Mouse (Mus musculus) hindbrain, embryonic 10.5 days (tissue): ENCODE results near the gene Bpifc. TPM values are rescaled to one million over a fixed set of nuclear protein-coding genes. Genes with fewer than 3 reads are reported as not detected.

ENCODE experiments used
- DNase-seq: peaks from one replicate; pipeline ENCODE4 v3.0.0-alpha.2; 2017; ENCODE audit warnings: low spot score
- H3K27ac ChIP-seq: fragments of 300-500 bp; sonication (generic); 2 replicates; pipeline ENCODE4 v1.5.1; 2016; ENCODE audit warnings: mild to moderate bottlenecking, moderate library complexity
- H3K27me3 ChIP-seq: fragments of 300-500 bp; sonication (generic); 2 replicates; pipeline ENCODE4 v1.6.1; 2016; ENCODE audit warnings: mild to moderate bottlenecking; ENCODE audit not compliant: poor library complexity, insufficient read depth, severe bottlenecking
- H3K36me3 ChIP-seq: fragments of 300-500 bp; sonication (generic); 2 replicates; pipeline ENCODE4 v1.6.1; 2016; ENCODE audit warnings: mild to moderate bottlenecking, moderate library complexity
- H3K4me1 ChIP-seq: fragments of 300-500 bp; sonication (generic); replicated peaks from 2 replicates; pipeline ENCODE4 v1.6.1; 2016; ENCODE audit warnings: mild to moderate bottlenecking
- H3K4me3 ChIP-seq: fragments of 300-500 bp; sonication (generic); 2 replicates; pipeline ENCODE4 v1.5.1; 2016; ENCODE audit warnings: mild to moderate bottlenecking, moderate library complexity
- H3K9me3 ChIP-seq: fragments of 300-500 bp; sonication (generic); 2 replicates; pipeline ENCODE4 v1.6.1; 2016; ENCODE audit warnings: mild to moderate bottlenecking, moderate library complexity
- WGBS: fragments of 180-500 bp; shearing (Covaris S2); methylation state at CpG from one replicate; pipeline ENCODE4 v1.1.7; 2016; 5-methylcytosine and 5-hydroxymethylcytosine counted together
- polyA plus RNA-seq: library from polyadenylated mRNA; unstranded; fragments of >200 nt; fragmentation: Nextera tagmentation; extraction: Ambion mirVana; gene quantifications from 2 replicates; pipeline ENCODE4 v1.2.1, GENCODE M21; 2016

Bpifc gene
- 0.05 TPM in 1 of 2 replicates, not detected in the other for polyA plus RNA-seq

- DNase-seq: no peak
- no peaks in the 10 kb centered on the region for H3K27me3 ChIP-seq
- WGBS: 89% methylated on average over 2 of the region's 2 CpGs
- no peaks in the 10 kb centered on the region for H3K36me3 ChIP-seq
- no peak within 1 kb of the TSS for H3K27ac ChIP-seq
- H3K9me3 ChIP-seq: no peaks in the 10 kb centered on the region
- no peaks in the 10 kb centered on the region for H3K4me1 ChIP-seq
- no peak within 1 kb of the TSS for H3K4me3 ChIP-seq
Observed at GRCm38 (mm10) chr10:86011781-86012180, at the start of gene Bpifc. Gene Bpifc (minus strand): TSS chr10:86011895.

DNA sequence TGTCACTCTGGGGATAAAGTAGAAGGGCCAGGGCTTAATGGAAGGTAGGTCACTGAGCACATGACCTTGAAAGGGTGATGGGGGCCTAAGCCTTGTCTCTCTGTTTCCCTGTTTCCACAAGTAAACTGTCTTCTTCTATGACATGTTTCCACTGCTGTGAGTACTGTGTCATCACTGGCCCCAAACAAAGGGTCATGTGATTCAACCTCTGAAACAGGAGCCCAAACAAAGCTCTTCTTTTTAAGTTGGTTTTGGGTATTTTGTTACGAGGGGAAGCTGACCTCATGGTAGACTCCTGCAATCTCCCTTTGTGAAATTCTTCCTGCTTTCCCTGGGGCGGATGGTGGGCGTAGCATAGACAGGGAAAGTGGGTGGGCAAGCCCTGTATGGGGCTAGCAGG lies 48.6 kb upstream of the Bpifc start:
- H3K9me3 ChIP-seq: peaks cover 14% of the 10 kb centered on the region
- peak overlapping the region; percentile 18; the same call in 1 of the 2 replicates for H3K27ac ChIP-seq
- H3K4me1 ChIP-seq: peaks cover 15% of the 10 kb centered on the region
- H3K4me3 ChIP-seq: no peak overlapping the region
- 51% methylated on average over 3 of the region's 3 CpGs for WGBS
- no peak for DNase-seq
- peaks cover 15% of the 10 kb centered on the region for H3K36me3 ChIP-seq
- H3K27me3 ChIP-seq: no peaks in the 10 kb centered on the region

- peaks cover 15% of the 10 kb centered on the region for H3K36me3 ChIP-seq
- H3K27me3 ChIP-seq: no peaks in the 10 kb centered on the region
- H3K4me1 ChIP-seq: peaks cover 8% of the 10 kb centered on the region
- H3K27ac ChIP-seq: no peak overlapping the region
- no peak overlapping the region for H3K4me3 ChIP-seq
- WGBS: 68% methylated on average over 2 of the region's 2 CpGs
- H3K9me3 ChIP-seq: peaks cover 14% of the 10 kb centered on the region
- DNase-seq: no peak
Observed at GRCm38 (mm10) chr10:86057712-86058111, 46.0 kb upstream of the Bpifc start.

DNA sequence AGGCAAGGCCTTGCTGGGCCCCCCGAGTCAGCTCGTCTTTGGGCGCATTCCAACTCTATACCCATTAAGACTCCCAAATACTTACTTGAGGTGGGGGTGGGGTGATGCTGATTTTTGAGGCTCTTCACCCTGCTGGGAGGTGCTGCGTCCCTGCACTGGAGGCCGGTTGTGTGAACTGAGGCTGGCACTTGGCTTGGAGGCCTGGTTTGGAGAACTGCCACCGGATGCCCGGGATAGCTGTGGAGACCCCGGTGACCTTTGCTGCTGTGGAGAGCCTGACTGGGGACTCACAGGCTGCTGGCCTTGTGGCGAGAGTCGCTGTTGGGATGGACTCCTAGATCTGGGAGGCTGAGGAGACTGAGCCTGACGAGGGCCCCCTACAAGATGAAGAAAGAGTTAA lies 45.6 kb upstream of the Bpifc start:
- Histone ChIP-seq H3K27me3 (no peaks in the 10 kb centered on the region), H3K27ac (0 out of 2 replicates have a peak overlapping the region, but pooled peaks have one; percentile 45), H3K4me3 (no peak overlapping the region), H3K36me3 (peaks cover 15% of the 10 kb centered on the region), H3K4me1 (peaks cover 8% of the 10 kb centered on the region), H3K9me3 (peaks cover 12% of the 10 kb centered on the region)
- no peak for DNase-seq
- 73% methylated on average over 11 of the region's 11 CpGs for WGBS

DNA sequence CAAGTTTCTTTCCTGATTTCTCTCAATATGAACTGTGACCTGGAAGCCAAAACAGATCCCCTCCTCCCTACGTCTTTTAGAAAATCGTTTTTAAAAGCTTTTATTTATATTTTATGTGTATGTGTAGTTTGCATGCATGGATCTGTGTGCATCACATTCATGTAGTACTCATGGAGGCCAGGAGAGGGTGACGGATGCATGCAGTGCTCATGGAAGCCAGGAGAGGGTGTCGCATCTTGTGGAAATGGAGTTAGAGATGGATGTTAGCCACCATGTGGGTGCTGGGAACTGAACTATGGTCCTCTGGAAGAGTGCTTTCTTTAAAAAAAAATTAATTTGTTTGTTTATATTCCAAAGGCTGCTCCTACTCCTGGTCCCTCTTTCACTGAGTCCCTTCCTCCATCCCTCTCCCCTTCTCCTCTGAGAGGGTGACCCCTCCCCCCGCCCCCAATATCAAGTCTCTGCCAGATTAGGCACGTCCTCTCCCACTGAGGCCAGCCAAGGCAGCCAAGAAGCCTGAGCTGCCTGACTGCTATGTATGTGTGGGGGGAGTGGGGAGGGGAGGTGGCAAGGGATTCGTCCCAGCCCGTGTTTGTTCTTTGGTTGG lies 44.7 kb upstream of the Bpifc start:
- WGBS: 89% methylated on average over 8 of the region's 8 CpGs
- Histone ChIP-seq H3K27me3 (no peaks in the 10 kb centered on the region), H3K9me3 (peaks cover 5% of the 10 kb centered on the region; the same call in 1 of the 2 replicates), H3K4me3 (no peak overlapping the region), H3K27ac (no peak overlapping the region), H3K36me3 (peaks cover 15% of the 10 kb centered on the region), H3K4me1 (peaks cover 10% of the 10 kb centered on the region)
- no peak for DNase-seq

DNA sequence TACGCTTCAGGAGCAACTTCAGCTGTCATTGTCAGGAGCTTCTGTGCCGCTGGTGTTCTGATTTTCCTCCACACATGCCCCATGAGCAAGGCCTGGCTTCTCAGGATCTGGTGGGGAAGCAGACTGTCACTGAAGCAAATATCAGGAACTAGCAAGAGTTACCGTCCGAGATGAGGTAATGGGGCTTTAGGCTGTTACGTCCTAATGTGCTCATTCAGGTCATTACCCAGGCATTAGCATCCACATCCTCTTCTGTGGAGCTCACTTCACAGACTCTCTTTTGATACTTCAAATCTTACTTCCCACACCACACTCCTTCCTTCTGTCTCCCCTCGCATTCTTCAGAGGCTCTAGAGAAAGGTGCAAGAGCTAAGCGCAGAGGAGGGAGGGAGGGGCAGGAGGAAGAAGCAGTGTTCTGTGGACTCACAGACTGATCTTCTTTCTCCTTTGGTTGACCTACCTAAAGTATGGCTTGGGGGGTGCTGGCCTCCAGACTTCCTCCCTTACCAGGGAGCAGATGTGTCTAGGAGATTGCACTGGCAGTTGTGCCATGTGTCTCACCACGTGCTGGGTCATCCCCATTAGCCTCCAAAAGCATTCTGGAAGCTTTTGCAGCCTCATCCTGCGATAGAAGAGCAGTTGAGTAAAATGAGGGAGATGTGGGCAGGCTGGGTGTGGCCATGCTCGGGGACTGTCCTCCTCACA lies 41.3 kb upstream of the Bpifc start:
- Histone ChIP-seq H3K4me3 (no peak overlapping the region), H3K36me3 (peaks cover 19% of the 10 kb centered on the region), H3K27ac (no peak overlapping the region), H3K9me3 (peaks cover 5% of the 10 kb centered on the region; the same call in 1 of the 2 replicates), H3K4me1 (peaks cover 9% of the 10 kb centered on the region; the same call in 1 of the 2 replicates), H3K27me3 (no peaks in the 10 kb centered on the region)
- 90% methylated on average over 10 of the region's 10 CpGs for WGBS
- DNase-seq: no peak

GRCm38 (mm10) chr10:86050522-86050921 lies 38.8 kb upstream of the Bpifc start:
- DNase-seq: no peak
- peaks cover 5% of the 10 kb centered on the region; the same call in 1 of the 2 replicates for H3K4me1 ChIP-seq
- no peaks in the 10 kb centered on the region for H3K27me3 ChIP-seq
- H3K36me3 ChIP-seq: peaks cover 10% of the 10 kb centered on the region; the same call in 1 of the 2 replicates
- H3K27ac ChIP-seq: no peak overlapping the region
- no peak overlapping the region for H3K4me3 ChIP-seq
- no peaks in the 10 kb centered on the region for H3K9me3 ChIP-seq
- 90% methylated on average over 2 of the region's 2 CpGs for WGBS

GRCm38 (mm10) chr10:86047786-86048185 lies 36.1 kb upstream of the Bpifc start:
- no peaks in the 10 kb centered on the region for H3K9me3 ChIP-seq
- 86% methylated on average over 9 of the region's 9 CpGs for WGBS
- no peak for DNase-seq
- peaks cover 10% of the 10 kb centered on the region; the same call in 1 of the 2 replicates for H3K4me1 ChIP-seq
- H3K4me3 ChIP-seq: no peak overlapping the region
- H3K27ac ChIP-seq: no peak overlapping the region
- peaks cover 10% of the 10 kb centered on the region; the same call in 1 of the 2 replicates for H3K36me3 ChIP-seq
- H3K27me3 ChIP-seq: no peaks in the 10 kb centered on the region

DNA sequence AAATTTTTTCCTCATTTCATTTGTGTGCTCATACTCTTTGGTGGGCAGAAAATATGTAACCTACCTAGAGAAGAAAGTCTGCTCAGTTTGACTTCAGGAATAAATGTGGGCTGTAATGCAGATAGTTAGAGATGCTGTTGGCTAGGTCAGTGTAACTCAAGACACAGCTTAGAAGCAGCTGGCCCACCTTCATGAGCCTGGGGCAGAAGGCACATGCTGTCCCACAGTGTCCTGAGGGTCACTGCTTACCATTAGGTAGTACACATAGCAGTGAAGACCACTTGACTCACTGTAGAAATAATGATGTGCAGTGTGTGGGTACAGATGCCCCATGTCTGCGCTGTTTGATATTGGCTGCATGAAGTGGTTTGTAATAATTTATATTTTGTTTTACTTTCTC lies 34.7 kb upstream of the Bpifc start:
- Histone ChIP-seq H3K4me3 (no peak overlapping the region), H3K27ac (no peak overlapping the region), H3K9me3 (no peaks in the 10 kb centered on the region), H3K27me3 (no peaks in the 10 kb centered on the region), H3K4me1 (peaks cover 8% of the 10 kb centered on the region; the same call in 1 of the 2 replicates), H3K36me3 (peaks cover 17% of the 10 kb centered on the region)
- WGBS: 96% methylated on average over 1 of the region's 1 CpGs
- DNase-seq: no peak

DNA sequence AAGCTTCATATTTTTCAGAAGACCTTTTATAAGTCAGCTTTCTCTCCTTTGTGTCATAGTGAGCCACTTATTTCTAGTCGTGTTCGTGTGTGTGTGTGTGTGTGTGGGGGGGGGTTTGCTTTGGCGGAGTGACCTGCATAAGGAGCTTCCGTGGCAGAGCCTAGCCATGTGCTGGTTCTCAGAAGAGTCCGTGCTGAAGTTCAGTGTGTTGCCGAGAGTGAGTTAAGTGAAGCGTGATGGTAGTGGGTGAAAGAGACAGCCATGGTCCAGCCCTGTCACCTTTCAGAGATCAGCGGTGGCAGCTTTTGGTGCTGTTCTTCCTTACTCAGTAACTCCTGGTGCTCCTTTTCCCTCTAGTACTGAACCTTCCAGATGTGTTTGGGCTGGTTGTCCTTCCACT lies 32.4 kb upstream of the Bpifc start:
- no peak overlapping the region for H3K4me3 ChIP-seq
- 81% methylated on average over 8 of the region's 8 CpGs for WGBS
- no peak for DNase-seq
- H3K27ac ChIP-seq: no peak overlapping the region
- H3K9me3 ChIP-seq: no peaks in the 10 kb centered on the region
- H3K36me3 ChIP-seq: peaks cover 23% of the 10 kb centered on the region
- H3K27me3 ChIP-seq: no peaks in the 10 kb centered on the region
- H3K4me1 ChIP-seq: peaks cover 5% of the 10 kb centered on the region; the same call in 1 of the 2 replicates

DNA sequence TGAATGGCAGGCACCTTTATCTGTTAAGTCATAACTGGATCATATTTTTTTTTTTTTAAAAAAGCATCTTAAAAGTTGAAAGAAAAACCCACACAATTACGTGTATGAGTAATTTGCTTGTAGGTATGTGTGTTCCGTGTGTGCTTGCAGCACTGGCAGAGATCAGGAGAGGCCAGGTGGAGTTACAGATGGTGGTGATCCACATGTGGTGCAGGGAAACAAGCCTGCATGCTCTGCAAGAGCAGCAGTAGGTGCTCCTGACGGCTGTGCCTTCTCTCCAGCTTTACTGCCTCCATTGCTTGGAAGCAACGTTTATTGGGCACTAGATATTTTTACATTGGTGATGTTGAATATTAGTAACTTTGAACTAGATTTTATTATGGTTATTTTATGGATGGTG lies 32.0 kb upstream of the Bpifc start:
- no peak for DNase-seq
- Histone ChIP-seq H3K9me3 (no peaks in the 10 kb centered on the region), H3K27me3 (no peaks in the 10 kb centered on the region), H3K36me3 (peaks cover 26% of the 10 kb centered on the region), H3K27ac (no peak overlapping the region), H3K4me1 (peaks cover 5% of the 10 kb centered on the region; the same call in 1 of the 2 replicates), H3K4me3 (no peak overlapping the region)
- 90% methylated on average over 4 of the region's 4 CpGs for WGBS

- DNase-seq: no peak
- Histone ChIP-seq H3K4me1 (no peaks in the 10 kb centered on the region), H3K4me3 (no peak overlapping the region), H3K36me3 (peaks cover 34% of the 10 kb centered on the region), H3K9me3 (no peaks in the 10 kb centered on the region), H3K27ac (no peak overlapping the region), H3K27me3 (no peaks in the 10 kb centered on the region)
- WGBS: 96% methylated on average over 2 of the region's 2 CpGs
Observed at GRCm38 (mm10) chr10:86034007-86034728, 22.5 kb upstream of the Bpifc start.

GRCm38 (mm10) chr10:86032517-86032916 lies 20.8 kb upstream of the Bpifc start:
- WGBS: 82% methylated on average over 3 of the region's 3 CpGs
- Histone ChIP-seq H3K4me1 (no peaks in the 10 kb centered on the region), H3K9me3 (no peaks in the 10 kb centered on the region), H3K4me3 (no peak overlapping the region), H3K27ac (no peak overlapping the region), H3K36me3 (peaks cover 28% of the 10 kb centered on the region), H3K27me3 (no peaks in the 10 kb centered on the region)
- no peak for DNase-seq
